Mouse (Mus musculus): ENCODE results near the gene Syt9. TPM values are rescaled to one million over a fixed set of nuclear protein-coding genes. Genes with fewer than 3 reads are reported as not detected.

Syt9 gene
- polyA plus RNA-seq, 1 experiment: 20.6 TPM

DNA sequence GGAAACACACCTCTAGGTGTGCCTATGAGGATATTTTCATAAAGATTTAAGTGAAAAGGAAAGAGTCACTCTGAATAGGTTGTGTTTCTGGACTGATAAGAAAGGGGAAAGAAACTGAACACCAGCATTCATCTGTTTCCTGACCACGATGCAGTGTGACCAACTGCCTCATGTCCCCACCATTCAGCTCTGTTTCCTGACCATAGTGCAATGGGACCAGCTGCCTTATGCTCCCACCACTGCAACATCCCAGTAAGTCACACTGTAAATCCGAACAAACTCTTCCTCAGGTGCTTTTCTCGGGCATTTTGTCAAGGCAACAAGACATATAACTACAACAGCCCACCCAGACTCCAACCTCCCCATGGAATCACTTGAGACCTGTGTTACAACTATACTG, 191.1 kb downstream of the Syt9 start:
- H3K9ac ChIP-seq (ENCODE audit: low read depth, poor library complexity, severe bottlenecking): no peak overlapping the region
- no peak for TF ChIP-seq CTCF (IDR thresholded peaks at IDR 0.05; ENCODE audit: low read depth, low read length)
- no peak for TF ChIP-seq EP300 (IDR thresholded peaks at IDR 0.05; ENCODE audit: insufficient read depth, low read depth, low read length)
- TF ChIP-seq POLR2A (IDR thresholded peaks at IDR 0.05; ENCODE audit: insufficient read depth, low read length): no peak
- no peak overlapping the region for H3K4me3 ChIP-seq (ENCODE audit: low read depth, low read length)
- no peaks in the 10 kb centered on the region for H3K36me3 ChIP-seq (ENCODE audit: control insufficient read depth, insufficient read depth, low read length, poor library complexity, severe bottlenecking)
- no peaks in the 10 kb centered on the region; the same call in 1 of the 2 replicates for H3K27me3 ChIP-seq (ENCODE audit: control insufficient read depth, insufficient read depth, low read length, poor library complexity, severe bottlenecking)
- peaks cover 13% of the 10 kb centered on the region for H3K9me3 ChIP-seq (replicated peaks; ENCODE audit: control insufficient read depth, insufficient read depth, low read length, poor library complexity, severe bottlenecking)
- no peaks in the 10 kb centered on the region for H3K4me1 ChIP-seq (ENCODE audit: control insufficient read depth, insufficient read depth, low read length)
- H3K27ac ChIP-seq (ENCODE audit: insufficient read depth, low read length): no peak overlapping the region

DNA sequence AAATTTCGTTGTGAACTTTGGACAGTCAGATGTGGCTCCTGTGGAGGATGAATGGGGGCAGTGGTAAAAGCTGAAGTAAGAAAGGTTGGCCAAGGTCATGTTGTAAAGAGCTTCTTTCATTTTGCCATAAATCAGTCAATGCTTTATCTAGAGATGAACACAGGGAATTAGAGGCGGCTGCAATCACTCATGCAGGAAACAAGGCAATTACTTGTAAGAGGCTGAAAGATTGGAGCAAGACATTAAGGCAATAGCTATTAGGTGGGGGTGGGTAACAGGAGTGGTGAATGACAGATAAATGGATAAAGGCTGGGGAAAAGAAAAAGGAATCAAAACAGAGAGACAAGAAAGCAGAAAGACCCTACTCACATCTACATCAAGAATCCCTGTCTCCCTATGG, 193.2 kb downstream of the Syt9 start:
- no peak overlapping the region for H3K9ac ChIP-seq (ENCODE audit: low read depth, poor library complexity, severe bottlenecking)
- TF ChIP-seq CTCF (IDR thresholded peaks at IDR 0.05; ENCODE audit: low read depth, low read length): no peak
- no peak for TF ChIP-seq EP300 (IDR thresholded peaks at IDR 0.05; ENCODE audit: insufficient read depth, low read depth, low read length)
- no peak for TF ChIP-seq POLR2A (IDR thresholded peaks at IDR 0.05; ENCODE audit: insufficient read depth, low read length)
- no peak overlapping the region for H3K27ac ChIP-seq (ENCODE audit: insufficient read depth, low read length)

DNA sequence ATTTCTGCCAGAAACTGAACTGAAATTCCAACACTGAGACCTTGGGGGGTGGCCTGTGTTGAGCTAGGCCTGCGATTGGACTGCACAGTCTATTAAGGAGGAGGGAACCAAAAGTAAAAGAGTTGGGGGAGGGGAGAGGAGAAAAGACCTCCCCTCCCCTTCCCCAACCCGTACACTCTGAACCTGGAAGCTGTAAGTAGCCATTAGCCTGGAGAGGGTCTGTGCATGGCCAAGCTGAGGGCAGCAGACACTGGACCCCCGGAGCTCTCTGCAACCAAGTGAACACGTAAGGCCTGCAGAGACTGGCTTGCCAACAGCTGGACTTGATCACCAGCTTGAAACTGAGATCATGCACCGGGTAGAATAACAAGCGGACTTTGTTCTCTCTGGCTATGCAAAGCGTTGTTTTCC, 196.7 kb downstream of the Syt9 start, which contains the start of gene Olfml1:
TSS of gene Olfml1 (plus strand) at position 186 of the 411 bp plus-strand sequence.
- H3K9me3 ChIP-seq (replicated peaks; ENCODE audit: control insufficient read depth, insufficient read depth, low read length, poor library complexity, severe bottlenecking): peaks cover 9% of the 10 kb centered on the region
- no peaks in the 10 kb centered on the region for H3K36me3 ChIP-seq (ENCODE audit: control insufficient read depth, insufficient read depth, low read length, poor library complexity, severe bottlenecking)
- no peak within 1 kb of the TSS for H3K9ac ChIP-seq (ENCODE audit: low read depth, poor library complexity, severe bottlenecking)
- no peaks in the 10 kb centered on the region; the same call in 1 of the 2 replicates for H3K27me3 ChIP-seq (ENCODE audit: control insufficient read depth, insufficient read depth, low read length, poor library complexity, severe bottlenecking)
- TF ChIP-seq POLR2A (IDR thresholded peaks at IDR 0.05; ENCODE audit: insufficient read depth, low read length): no peak
- no peak for TF ChIP-seq EP300 (IDR thresholded peaks at IDR 0.05; ENCODE audit: insufficient read depth, low read depth, low read length)
- no peak for TF ChIP-seq CTCF (IDR thresholded peaks at IDR 0.05; ENCODE audit: low read depth, low read length)
- peak within 1 kb of the TSS; percentile 32; the same call in 1 of the 2 replicates for H3K4me3 ChIP-seq (ENCODE audit: low read depth, low read length)
- H3K4me1 ChIP-seq (ENCODE audit: control insufficient read depth, insufficient read depth, low read length): no peaks in the 10 kb centered on the region
- H3K27ac ChIP-seq (ENCODE audit: insufficient read depth, low read length): no peak within 1 kb of the TSS

More for the DNA sequence above, 193.2 kb downstream of the Syt9 start:
- Histone ChIP-seq H3K4me1 (ENCODE audit: control insufficient read depth, insufficient read depth, low read length) (no peaks in the 10 kb centered on the region), H3K36me3 (ENCODE audit: control insufficient read depth, insufficient read depth, low read length, poor library complexity, severe bottlenecking) (no peaks in the 10 kb centered on the region), H3K4me3 (ENCODE audit: low read depth, low read length) (no peak overlapping the region), H3K9me3 (replicated peaks; ENCODE audit: control insufficient read depth, insufficient read depth, low read length, poor library complexity, severe bottlenecking) (peaks cover 9% of the 10 kb centered on the region), H3K27me3 (ENCODE audit: control insufficient read depth, insufficient read depth, low read length, poor library complexity, severe bottlenecking) (no peaks in the 10 kb centered on the region; the same call in 1 of the 2 replicates)

- peak overlapping the region; percentile 2; the same call in 1 of the 2 replicates for H3K4me3 ChIP-seq (ENCODE audit: low read depth, low read length)
- H3K9ac ChIP-seq (ENCODE audit: low read depth, poor library complexity, severe bottlenecking): no peak overlapping the region
- H3K9me3 ChIP-seq (replicated peaks; ENCODE audit: control insufficient read depth, insufficient read depth, low read length, poor library complexity, severe bottlenecking): peaks cover 9% of the 10 kb centered on the region
- H3K27me3 ChIP-seq (ENCODE audit: control insufficient read depth, insufficient read depth, low read length, poor library complexity, severe bottlenecking): no peaks in the 10 kb centered on the region; the same call in 1 of the 2 replicates
- TF ChIP-seq CTCF (IDR thresholded peaks at IDR 0.05; ENCODE audit: low read depth, low read length) (no peak), EP300 (IDR thresholded peaks at IDR 0.05; ENCODE audit: insufficient read depth, low read depth, low read length) (no peak), POLR2A (IDR thresholded peaks at IDR 0.05; ENCODE audit: insufficient read depth, low read length) (no peak)
- no peaks in the 10 kb centered on the region for H3K36me3 ChIP-seq (ENCODE audit: control insufficient read depth, insufficient read depth, low read length, poor library complexity, severe bottlenecking)
- no peak overlapping the region for H3K27ac ChIP-seq (ENCODE audit: insufficient read depth, low read length)
- H3K4me1 ChIP-seq (ENCODE audit: control insufficient read depth, insufficient read depth, low read length): no peaks in the 10 kb centered on the region
Observed at GRCm38 (mm10) chr7:107567674-107568073, 197.1 kb downstream of the Syt9 start.

- TF ChIP-seq EP300 (IDR thresholded peaks at IDR 0.05; ENCODE audit: insufficient read depth, low read depth, low read length) (no peak), CTCF (IDR thresholded peaks at IDR 0.05; ENCODE audit: low read depth, low read length) (no peak), POLR2A (IDR thresholded peaks at IDR 0.05; ENCODE audit: insufficient read depth, low read length) (no peak)
- H3K27ac ChIP-seq (ENCODE audit: insufficient read depth, low read length): no peak overlapping the region
- no peaks in the 10 kb centered on the region for H3K4me1 ChIP-seq (ENCODE audit: control insufficient read depth, insufficient read depth, low read length)
- H3K9me3 ChIP-seq (replicated peaks; ENCODE audit: control insufficient read depth, insufficient read depth, low read length, poor library complexity, severe bottlenecking): peaks cover 9% of the 10 kb centered on the region
- H3K36me3 ChIP-seq (ENCODE audit: control insufficient read depth, insufficient read depth, low read length, poor library complexity, severe bottlenecking): no peaks in the 10 kb centered on the region
- no peak overlapping the region for H3K4me3 ChIP-seq (ENCODE audit: low read depth, low read length)
- H3K9ac ChIP-seq (ENCODE audit: low read depth, poor library complexity, severe bottlenecking): no peak overlapping the region
- H3K27me3 ChIP-seq (ENCODE audit: control insufficient read depth, insufficient read depth, low read length, poor library complexity, severe bottlenecking): no peaks in the 10 kb centered on the region
Observed at GRCm38 (mm10) chr7:107568971-107569370, 198.4 kb downstream of the Syt9 start.

- H3K9me3 ChIP-seq (replicated peaks; ENCODE audit: control insufficient read depth, insufficient read depth, low read length, poor library complexity, severe bottlenecking): no peaks in the 10 kb centered on the region; the same call in 1 of the 2 replicates
- no peak overlapping the region for H3K4me3 ChIP-seq (ENCODE audit: low read depth, low read length)
- H3K9ac ChIP-seq (ENCODE audit: low read depth, poor library complexity, severe bottlenecking): no peak overlapping the region
- TF ChIP-seq CTCF (IDR thresholded peaks at IDR 0.05; ENCODE audit: low read depth, low read length): peak; percentile 64
- no peak for TF ChIP-seq EP300 (IDR thresholded peaks at IDR 0.05; ENCODE audit: insufficient read depth, low read depth, low read length)
- no peaks in the 10 kb centered on the region for H3K36me3 ChIP-seq (ENCODE audit: control insufficient read depth, insufficient read depth, low read length, poor library complexity, severe bottlenecking)
- H3K27ac ChIP-seq (ENCODE audit: insufficient read depth, low read length): no peak overlapping the region
- no peaks in the 10 kb centered on the region for H3K27me3 ChIP-seq (ENCODE audit: control insufficient read depth, insufficient read depth, low read length, poor library complexity, severe bottlenecking)
- H3K4me1 ChIP-seq (ENCODE audit: control insufficient read depth, insufficient read depth, low read length): no peaks in the 10 kb centered on the region
Observed at GRCm38 (mm10) chr7:107573856-107574255, 203.3 kb downstream of the Syt9 start.

All from ES-Bruce4 (cell line).